Mouse (Mus musculus) megakaryocyte, adult 5-6 weeks (primary cell): Measurements from ENCODE around the gene Twf2. TPM values are rescaled to one million over a fixed set of nuclear protein-coding genes. Genes with fewer than 3 reads are reported as not detected.
A peak's percentile ranks its signal among the peaks of the same experiment; 100 is the strongest.

Experiments used
- ATAC-seq: 2 replicates; pipeline ENCODE4 v1.8.0; 2016; ENCODE audit warnings: mild to moderate bottlenecking, inconsistent platforms; ENCODE audit not compliant: poor library complexity, severe bottlenecking
- total RNA-seq, 2 experiments: library from RNA; stranded (forward) in 1 of 2; stranded (reverse) in 1 of 2; fragments of 153-499, 151-499 nt in 1 of 2; fragments of 221-1000, 200-1000 nt in 1 of 2; gene quantifications; 2 replicates each; pipeline versions ENCODE4 v1.2.3 to v1.2.4; 2015 to 2017

Twf2 gene
- total RNA-seq, 2 experiments from 2014 or later: 79.8 to 110 TPM

DNA sequence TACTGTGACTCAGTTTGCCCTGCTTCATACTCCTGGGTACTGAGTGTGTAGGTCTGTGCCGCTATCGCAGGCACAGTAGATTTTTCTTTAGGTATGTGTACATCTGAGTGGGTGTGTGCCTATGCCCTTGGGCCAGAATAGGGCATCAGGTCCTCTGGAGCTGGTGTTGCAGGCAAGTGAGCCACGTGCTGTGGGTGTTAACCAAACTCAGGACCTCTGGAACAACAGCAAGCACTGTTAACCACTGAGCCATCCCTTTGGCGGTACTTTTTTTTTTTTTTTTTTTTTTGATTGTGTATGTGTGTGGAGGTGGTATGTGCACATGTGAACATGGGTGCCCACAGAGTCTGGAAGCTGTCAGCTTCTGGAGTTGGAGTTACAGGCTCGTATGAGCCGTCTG, 25.1 kb upstream of the Twf2 start:
- ATAC-seq: peak; percentile 24

DNA sequence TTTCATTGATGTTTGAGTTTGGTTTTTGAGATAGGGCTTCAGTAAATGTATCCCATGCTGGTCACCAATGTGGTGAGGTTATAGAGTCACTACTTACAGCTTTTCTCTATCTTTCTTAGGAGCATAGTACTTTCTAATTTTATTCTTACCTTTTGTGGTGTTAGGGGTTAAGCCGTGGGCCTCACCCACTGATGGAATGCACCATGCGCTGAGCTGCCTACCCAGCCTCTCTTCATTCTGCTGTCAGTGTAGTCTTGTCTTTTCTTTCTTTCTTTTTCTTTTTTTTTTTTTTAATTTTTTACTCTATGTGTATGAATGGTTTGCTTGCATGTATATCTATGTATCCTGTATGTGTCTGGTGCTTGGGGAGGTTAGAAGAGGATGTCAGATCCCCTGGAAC, 23.5 kb upstream of the Twf2 start:
- no peak for ATAC-seq

GRCm38 (mm10) chr9:106179964-106180363, 22.9 kb upstream of the Twf2 start:
- no peak for ATAC-seq

DNA sequence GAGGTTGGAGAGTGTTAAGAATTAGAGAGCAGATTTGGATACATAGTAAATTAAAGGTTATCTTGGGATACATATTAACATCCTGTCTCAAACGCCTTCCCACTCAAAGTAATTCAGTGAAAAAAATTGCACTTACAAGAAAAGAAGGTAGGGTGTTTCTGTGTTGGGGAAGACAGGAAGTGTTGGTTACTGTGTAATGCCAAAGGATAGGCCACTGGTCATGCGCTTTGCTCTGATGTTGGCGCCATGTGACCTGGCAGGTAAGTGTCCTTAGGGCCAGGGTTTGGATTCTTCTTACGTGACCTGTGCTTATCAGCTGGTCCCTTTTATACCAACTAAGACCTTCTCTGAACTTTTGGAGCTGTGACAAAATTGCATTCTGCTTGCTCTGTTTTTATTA, 20.8 kb upstream of the Twf2 start:
- ATAC-seq: no peak

GRCm38 (mm10) chr9:106183996-106184395, 18.9 kb upstream of the Twf2 start:
- ATAC-seq: no peak

DNA sequence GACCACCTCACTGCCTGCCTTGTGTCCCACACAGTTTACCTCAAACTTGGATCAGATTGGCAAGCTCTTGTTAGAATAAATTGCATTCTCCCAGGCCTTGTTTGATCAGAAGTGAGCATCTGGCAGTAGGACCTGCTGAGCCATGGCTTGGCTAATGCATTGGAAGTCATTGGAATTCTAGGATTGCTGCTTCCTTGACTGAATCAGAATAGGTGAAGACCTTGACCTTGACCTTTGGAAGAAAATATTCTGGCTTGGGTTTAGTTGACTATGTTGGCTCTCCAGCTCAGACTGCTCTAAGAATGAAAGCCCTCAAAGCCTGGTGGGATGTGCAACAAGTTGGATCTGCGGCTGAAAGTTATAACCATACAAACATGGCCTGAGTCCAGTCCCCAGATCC, 11.6 kb upstream of the Twf2 start:
- ATAC-seq: no peak

GRCm38 (mm10) chr9:106192024-106192423, 10.9 kb upstream of the Twf2 start:
- ATAC-seq: no peak

GRCm38 (mm10) chr9:106192998-106193397, 9.9 kb upstream of the Twf2 start:
- ATAC-seq: peak; percentile 88

GRCm38 (mm10) chr9:106193930-106194807, 8.7 kb upstream of the Twf2 start:
- ATAC-seq: no peak

- ATAC-seq: no peak
These were observed 7.2 kb upstream of the Twf2 start for GRCm38 (mm10) chr9:106195693-106196092.

DNA sequence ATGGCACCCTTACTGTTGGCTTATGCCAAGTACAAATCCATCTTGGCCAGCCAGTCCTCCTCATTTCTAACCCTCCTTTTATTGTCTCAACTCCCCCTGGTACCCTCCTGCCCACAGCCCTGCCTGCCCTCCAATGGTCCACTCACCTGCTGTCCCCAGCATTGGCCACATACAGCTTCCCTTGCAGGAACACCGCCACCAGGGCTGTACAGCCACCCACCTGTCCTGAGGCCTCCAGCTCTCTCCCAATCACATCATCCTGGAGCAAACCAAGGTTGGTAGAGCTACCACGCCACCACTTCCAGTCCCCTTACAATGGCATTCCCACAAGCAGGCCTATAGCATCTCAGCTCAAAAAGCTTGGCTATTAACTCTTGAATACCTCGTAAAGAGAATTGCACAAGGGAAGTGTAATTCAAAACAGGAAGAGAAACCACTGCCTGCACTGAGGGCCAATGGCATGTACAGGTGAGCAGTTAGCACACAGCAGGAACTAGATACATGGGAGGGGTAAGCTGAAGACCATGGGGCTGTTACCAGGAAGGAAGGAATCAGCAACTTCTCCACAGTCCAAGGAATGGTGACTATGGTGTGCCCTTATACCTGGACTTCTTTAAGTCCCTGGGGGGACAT, 5.7 kb upstream of the Twf2 start:
- peak; percentile 42 for ATAC-seq

DNA sequence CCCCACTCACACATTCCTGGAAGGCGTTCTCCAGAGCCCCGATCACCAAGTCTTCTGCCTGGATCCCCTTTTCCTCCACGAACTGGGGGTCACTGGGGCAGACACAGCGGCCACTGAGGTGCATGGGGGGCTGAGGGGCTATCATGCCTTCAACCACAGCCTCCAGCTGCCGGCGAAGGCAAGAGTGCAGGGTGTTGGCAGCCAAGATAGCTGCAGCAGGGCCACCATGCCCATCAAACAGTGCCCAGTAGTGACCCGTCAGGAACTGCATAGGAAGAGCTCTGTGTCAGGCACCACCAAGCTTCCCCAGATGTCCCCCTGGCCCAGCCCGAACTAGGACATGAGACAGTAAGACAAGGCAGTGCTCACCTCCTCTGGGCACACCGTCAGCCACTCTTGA, 5.2 kb upstream of the Twf2 start:
- ATAC-seq: no peak

- ATAC-seq: peak; percentile 56
These were observed 3.9 kb upstream of the Twf2 start for GRCm38 (mm10) chr9:106198962-106199458.

- ATAC-seq: peak; percentile 26
These were observed 3.2 kb upstream of the Twf2 start, which contains the start of gene Ppm1m for GRCm38 (mm10) chr9:106199535-106200272. Ppm1m (minus strand) TSS chr9:106199746.

DNA sequence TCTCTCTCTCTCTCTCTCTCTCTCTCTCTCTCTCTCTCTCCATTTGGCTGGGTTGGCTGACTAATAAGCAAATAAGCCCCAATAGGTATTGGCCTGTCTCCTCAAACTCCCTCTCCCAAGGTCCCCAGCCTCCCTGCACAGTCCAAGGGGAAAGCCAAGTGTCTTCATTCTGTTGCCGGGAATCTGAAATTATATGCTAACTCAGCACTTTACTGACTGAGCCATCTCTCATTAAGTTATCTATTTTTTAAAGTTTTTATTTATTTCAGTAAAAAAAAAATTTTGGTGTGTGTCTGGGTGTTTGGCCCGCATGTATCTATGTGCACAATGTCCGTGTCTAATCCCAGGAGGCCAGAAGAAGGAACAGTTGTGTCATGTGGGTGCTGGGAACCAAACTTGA, 1.0 kb upstream of the Twf2 start:
- ATAC-seq: no peak

DNA sequence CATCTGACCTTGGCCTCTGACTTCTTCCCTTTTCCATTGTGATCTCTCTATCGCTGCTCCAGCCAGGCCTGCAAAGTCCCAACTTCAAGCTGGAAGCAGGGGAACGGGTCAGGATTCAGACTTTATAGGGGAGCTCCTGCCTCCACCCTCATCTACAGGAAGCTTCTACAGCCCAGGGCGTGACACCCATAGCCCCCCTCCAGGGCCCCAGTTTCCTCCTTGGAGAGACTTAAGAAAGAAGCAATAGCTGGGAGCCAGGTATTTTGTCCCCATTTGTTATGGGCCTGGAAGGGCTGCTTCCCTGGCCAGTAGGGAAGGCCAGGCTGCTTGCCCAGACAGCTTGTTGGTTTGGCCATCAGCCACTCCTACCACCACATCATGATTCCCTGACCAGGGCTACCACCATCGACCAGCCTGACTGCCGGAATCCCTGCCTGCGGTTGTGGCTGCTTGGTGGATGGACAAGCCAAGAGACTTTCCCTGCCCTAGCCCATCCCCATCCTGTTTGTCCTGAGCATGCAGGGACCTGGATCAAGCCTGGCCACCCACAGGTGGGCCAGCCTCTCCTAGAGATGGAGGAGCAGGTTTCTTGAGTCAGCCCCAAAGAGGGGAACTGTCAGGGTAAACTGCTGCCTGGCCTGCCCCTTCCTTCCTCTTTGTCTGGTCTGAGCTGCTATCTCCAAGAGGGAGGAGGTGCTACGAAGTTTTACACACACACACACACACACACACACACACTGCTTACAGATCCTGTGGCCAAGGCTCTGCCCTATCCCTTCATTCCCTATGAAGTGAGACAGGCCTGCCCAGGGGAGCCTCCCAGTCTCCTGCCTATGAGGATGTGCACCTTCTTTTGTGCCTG, 1.3 kb downstream of the Twf2 start:
- ATAC-seq: peak; percentile 55

DNA sequence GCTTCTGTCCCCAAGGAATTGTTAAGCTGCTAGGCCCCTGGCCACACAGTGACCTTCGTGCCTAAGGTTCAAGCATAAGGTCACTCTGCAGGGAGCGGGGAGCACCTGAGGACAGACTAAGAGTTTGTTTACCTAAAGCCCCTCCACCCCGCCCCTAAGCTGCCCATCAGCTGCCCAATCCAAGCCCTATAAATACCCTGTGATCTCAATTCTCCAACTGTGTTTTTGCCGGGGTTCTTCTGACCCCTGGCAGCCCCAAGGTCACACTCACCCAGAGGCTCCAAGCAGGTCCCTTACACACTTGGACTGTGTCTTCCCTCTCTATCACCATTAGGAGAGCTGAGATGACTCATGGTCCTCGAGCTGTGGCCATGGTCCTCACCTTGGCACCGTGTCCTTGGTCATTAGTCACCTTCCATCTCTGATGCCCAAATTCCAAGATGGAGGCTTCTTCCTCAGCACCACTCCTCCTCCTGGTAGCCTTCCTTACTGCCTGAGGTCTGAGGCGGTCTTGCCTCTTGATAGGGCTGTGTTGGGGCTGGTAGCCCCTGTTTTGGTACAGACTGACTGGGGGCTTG, 2.9 kb downstream of the Twf2 start:
- ATAC-seq: no peak

DNA sequence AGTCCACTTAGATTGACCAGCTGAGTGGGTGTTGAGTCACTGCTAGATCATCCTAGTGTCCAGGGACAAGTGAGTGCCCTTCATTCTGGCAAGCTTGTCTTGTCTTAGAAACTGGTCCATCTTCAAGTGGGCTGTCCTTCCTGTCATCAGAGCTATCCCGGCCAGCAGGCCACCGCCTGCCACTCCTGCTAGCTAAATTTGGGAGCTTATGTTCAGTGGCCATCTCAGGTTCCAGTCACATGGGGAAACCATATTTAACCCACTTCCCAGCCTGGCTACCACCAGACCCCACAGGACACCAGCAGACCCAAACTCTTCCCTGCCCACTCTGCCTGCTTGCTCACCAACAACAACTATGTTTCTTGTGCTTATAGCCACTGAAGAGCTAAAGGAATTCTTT, 3.6 kb downstream of the Twf2 start:
- ATAC-seq: no peak

- ATAC-seq: no peak
These were observed 5.3 kb downstream of the Twf2 start for GRCm38 (mm10) chr9:106208181-106208580.

GRCm38 (mm10) chr9:106209954-106210353, 7.0 kb downstream of the Twf2 start:
- ATAC-seq: no peak
